Mouse (Mus musculus) 416B (cell line): Measurements from ENCODE around the gene Stip1.
"Not testable (repeated sequence)": the region's sequence is repeated elsewhere in the genome, so short reads cannot be mapped to it uniquely, and the experiment has no call there.

Source experiments
- DNase-seq: peaks from one replicate; pipeline ENCODE4 v3.0.0; 2011; ENCODE audit warnings: low read depth

Stip1 gene

GRCm38 (mm10) chr19:7039841-7040636 lies at the start of gene Stip1:
Gene Stip1, minus strand, starts transcription at chr19:7039967.
- peak; percentile 100 for DNase-seq

- no peak for DNase-seq
Observed at GRCm38 (mm10) chr19:7089050-7089449, 49.3 kb upstream of the Stip1 start.

GRCm38 (mm10) chr19:7088558-7088957 lies 48.8 kb upstream of the Stip1 start:
- no peak for DNase-seq

DNA sequence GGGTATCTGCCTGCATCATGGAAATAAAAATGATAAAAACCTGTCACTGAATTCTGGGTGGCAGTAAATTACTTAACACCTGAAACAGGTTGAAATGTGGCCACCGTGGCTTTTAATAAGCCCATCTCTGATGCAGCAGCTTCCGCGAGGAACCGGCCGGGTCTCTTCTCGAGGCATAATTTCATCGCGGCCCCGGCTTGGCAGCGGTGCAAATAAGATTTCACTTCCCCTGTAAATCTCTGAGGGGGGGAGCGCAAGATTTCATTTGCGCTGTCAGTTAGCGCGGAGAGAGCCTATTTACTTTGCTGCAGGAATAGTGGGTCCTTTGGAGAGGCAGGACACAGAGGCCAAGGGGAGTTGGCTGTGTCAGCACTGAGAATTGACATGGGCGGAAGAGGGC lies 45.0 kb upstream of the Stip1 start:
- no peak for DNase-seq

DNA sequence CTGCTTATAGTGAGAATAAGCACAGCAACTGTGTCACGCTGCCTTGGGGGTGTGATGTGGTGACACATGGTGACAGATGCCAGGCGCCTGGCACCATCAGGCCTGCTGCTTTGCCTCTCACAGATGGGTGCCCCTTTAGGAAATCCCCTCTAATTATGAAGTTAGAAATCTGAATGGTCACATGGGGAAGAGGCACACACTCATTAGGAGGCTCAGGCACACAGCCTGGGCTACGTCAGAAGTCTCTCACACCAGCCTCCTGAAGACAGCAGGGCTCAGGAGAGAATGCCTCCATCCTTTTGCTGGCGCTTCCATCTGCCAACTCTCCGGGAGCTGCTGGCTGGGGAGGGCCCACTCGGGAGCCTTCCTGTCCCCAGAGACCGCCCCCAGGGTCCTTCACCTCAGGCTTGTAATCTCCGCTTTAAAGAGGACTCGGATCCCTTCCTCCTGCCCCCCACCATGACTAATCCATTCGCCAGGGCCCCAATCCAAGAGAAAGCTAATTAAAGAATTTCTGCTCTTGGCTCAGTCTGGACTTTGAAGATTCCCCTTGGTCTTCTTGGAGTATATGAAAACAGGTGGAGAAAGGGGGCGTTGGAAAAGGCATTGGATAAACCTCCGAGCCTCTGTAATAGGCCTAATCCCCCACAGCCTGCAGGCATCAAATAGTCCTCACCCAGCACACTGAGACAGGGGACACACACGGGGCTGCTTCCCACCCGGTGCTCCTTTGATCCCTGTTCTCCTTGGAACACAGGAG lies 43.4 kb upstream of the Stip1 start:
- no peak for DNase-seq

DNA sequence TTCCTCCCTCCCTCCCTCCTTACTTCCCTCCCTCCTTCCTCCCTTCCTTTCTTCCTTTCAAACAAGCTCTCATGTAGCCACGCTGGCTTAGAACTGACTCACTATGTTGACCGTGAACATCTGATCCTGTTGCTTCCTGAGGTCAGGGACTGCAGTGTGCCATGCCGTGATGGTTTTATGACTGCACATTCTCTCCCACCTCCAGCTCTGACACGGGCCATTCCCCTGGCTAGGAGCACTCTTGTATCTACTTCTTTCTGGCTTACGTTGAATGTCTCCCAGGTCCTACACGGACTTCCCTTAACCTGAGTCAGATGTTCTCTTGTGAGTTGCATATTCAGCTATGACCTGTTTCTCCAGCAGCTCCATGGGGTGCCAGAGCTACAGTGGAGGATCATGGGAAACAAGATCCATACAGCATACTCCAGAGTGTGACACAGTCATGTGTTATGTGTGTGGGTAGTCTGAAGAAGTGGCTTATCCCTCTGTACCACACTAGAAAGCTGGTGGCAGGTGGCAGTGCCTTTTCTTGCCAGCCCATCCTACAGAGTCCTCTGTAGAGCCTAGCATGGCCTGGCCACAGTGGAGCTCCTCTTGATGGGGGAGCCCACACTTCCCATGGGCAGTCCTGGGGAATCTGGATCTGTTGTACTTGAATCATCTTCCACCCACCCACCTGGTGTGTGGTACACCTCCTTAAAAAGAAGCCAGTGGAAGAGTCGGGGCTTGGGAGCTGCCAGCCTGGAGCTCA lies 41.9 kb upstream of the Stip1 start:
- DNase-seq: peak; percentile 53

DNA sequence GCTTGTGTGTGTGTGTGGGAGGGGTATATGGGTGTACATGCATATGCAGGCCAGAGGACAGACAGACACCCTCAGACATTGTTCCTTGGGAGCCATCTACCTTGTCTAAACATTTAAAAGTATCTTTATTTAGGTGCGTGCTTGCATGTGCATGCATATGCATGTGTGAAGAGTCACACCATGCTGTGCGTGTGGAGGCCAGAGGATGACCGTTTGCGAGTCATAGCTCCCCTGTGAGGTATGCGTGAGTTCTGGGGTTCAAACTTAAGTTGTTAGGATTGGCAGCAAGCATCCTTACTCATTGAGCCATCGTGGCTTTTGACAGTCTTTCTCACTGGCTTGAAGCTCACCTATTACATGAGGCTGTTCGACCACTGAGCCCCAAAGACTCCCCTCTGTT lies 38.5 kb upstream of the Stip1 start:
- no peak for DNase-seq

DNA sequence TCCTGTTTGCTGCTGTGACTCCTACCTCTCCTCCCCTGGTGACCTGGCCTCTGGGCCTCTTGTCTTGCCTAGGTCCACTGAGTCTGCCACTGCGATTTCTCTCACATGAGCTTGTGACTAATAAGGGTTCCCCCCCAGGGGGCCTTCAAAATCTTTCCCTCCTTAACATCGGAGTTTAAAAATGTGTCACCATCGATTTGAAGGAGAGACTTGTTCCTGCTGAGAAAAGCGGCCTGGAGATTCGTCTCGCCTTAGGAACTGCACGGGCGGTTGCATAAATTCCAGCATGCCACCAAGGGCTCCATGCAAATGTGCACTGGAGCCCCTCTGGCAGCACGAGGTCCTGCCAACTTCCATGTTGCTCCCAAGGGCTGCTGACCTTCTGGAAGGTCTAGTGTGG lies 37.9 kb upstream of the Stip1 start:
- DNase-seq: no peak

GRCm38 (mm10) chr19:7075336-7075735 lies 35.6 kb upstream of the Stip1 start:
- not testable (repeated sequence) for DNase-seq

DNA sequence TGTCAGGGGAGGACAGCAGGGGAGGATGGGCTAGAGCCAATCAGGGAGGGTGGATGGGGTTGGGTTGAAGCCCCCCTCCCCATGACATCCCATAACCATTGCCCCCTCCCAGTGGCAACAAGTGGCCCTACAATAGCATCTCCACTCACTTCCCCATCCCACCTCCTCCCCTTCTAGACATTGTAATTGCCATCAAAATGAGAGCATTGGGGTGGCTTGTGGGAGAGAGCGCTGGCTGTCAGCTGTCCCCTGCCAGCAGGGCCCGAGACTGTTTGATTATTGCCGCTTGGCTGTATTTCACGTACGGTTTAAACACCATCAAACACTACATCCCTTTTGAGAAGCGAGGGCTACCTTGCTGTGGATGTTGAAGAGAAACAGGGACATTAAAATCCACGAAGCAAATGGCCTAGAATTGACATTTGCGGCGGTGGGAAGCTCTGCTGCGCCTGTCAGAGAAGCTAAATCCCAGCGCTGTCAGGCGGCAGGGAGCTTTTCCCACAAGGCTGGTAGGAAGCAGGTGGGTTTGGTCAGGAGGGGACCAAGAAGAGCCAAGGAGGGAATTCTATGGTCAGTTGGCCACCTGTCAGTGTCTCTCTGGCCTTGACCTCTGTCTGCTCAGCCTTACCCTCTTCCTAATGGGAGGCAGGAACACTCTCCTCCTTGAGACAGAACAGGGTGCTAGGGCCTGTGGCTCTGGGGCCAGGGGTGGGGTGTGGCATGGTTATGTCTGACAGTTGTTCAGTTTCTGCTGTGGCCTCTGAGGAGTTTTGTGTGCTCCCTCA lies 34.4 kb upstream of the Stip1 start:
- DNase-seq: no peak

- DNase-seq: no peak
Observed at GRCm38 (mm10) chr19:7072221-7072620, 32.5 kb upstream of the Stip1 start.

DNA sequence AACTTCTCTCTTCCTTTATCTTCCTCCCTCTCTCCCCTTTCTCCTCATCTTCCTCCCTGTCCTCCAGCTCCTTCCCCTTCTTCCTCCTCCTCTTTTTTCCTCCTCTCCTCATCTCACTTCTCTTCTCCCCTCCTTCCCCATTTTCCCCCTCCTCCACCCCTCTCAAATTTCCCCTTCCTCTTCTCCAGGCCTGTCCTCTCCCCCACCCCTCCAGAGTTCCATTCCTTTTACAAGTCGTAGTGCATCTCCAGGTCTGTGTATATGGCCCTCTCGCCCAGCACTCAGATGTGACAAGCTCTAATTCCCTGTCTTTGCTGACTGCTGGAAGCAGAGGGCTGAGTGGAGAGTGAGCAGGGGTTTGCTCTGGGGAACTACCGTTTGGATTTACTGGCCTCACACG lies 31.0 kb upstream of the Stip1 start:
- no peak for DNase-seq

DNA sequence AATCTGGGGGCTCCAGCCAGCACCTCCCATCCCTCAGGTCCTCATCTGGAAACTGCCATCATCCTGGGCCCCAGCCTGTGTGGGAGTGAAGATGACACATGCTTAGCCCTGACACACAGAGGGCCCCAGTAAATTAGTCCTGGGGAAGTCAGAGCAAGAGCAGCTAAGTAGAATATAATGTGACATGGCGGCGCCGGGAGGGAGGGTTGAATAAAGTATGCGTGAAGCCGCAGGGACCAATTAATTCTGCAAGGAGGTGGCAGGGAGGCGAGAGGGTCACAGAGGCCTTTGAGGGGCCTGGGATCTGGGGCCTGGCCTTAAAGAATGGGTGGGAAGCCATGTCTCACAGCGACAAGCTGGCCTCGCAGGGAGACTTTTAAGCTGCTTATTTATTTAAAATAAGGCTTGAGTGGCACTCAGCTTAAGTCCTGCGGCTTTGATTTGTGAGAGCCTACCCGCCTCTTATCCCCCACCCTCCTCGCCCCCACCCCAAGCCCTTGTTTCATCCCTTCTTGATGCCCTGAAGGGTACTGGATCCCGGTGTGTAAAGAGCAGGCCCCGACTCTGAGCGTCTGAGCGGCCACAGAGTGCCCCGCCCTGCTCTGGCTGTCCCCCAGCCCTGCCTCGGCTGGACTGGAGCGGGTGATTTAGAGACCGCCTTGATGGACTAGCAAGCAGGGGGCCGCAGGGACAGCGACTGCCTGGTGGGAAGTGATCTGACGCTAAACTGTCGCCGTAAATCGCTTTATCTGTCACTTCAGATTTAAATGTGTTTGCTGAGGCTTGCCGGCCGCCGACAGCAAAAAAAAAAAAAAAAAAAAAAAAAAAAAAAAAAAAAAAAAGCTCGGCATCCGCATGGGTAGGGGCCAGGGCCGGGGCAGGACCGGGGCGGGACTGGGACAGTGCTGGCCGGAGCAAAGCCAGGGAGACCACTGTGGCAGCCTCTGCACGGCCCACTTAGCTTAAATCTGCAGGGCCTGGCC lies 30.3 kb upstream of the Stip1 start:
- no peak for DNase-seq

DNA sequence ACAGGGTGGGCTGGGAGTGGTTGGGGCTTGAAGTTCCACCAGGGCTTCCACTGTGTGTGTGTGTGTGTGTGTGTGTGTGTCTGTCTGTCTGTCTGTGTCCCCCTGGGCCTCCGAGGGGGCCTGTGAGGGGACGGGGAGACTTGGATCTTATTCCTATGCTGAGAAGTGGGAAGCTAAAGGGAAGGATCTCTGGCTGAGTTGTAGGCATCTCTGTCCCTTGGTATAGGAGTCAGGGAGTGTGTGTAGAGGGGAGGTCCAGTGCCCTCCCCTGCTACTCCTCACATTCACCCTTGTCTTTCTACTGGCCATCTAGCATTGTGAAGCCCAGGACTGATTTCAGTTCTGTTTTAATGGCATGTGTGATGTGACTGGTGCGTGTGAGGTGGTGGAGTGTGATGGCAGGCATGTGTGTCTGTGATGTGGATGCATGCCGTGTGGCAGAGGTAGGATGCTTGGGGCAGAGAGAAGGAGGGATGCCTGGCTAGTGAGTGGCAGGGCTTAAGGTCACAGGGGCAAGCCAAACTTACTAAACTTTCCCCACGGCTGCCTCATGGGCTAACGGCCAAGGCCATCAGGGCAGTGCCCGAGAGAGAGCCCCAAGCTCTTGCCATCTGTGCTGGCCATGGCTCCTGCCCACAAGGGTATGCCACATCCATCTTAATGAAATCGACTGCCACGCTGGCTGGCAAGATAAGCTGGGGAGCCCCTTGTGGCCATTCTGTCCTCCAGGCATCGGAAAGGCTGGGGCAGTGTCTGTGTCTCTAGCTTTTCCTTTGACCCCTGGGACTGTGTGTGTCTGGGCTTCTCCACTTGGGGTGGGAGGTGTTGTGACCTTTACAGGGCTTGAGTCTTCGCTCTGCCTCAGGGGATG lies 29.1 kb upstream of the Stip1 start:
- peak; percentile 26 for DNase-seq

DNA sequence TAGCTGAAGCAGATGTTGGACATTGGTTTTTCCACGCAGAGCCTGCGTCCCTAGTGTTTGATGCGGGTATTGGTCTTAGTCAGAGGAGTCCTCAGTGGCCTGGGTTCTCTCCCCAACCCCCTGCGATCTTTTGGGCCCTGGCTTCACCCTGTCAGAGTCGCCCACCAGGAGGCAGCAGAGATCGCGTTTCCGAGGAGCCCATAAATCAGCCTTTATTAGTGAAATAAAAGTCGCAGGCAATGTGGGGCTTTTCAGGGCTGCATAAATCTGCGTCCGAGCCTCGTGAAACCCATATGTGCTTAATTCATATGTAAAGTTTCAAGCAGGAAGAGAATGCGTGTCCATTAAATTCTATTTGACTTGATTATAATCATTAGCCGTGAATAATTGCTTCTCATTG lies 28.4 kb upstream of the Stip1 start:
- DNase-seq: peak; percentile 66

- no peak for DNase-seq
Observed at GRCm38 (mm10) chr19:7067344-7068050, 27.7 kb upstream of the Stip1 start.

GRCm38 (mm10) chr19:7066828-7067342 lies 27.1 kb upstream of the Stip1 start:
- DNase-seq: no peak

GRCm38 (mm10) chr19:7066034-7066827 lies 26.5 kb upstream of the Stip1 start:
- DNase-seq: peak; percentile 87
